Mouse (Mus musculus) NIH3T3 (cell line): ENCODE data around the gene Rnf40.
A peak's percentile ranks its signal among the peaks of the same experiment; 100 is the strongest.
"Not testable (repeated sequence)": the region's sequence is repeated elsewhere in the genome, so short reads cannot be mapped to it uniquely, and the experiment has no call there.

ENCODE experiments used
- DNase-seq: peaks from one replicate; pipeline ENCODE4 v3.0.0-alpha.2; 2012; ENCODE audit warnings: low read depth

Gene Rnf40

DNA sequence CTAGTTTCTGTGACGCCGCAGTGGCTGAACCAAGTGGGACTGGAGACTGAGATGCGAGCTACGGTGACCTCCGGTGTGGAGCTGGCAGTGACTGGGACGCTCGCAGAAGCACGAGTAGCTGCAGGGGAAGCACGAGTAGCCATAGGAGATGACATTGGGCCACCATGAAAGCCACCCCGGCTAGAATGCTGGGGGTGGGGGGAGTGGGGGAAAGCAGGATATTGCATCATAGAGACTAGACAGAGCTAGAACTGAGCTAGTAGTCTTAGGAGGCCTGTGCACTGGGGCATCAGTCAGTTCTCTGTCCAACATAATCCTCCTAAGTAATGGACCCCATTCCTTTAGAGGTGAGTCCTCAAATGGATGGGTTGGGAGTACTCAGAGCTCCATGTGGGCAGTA is 15.7 kb downstream of the Rnf40 start:
- DNase-seq, result no peak

- no peak for DNase-seq
Observed at GRCm38 (mm10) chr7:127607150-127607549, 18.6 kb downstream of the Rnf40 start.

DNA sequence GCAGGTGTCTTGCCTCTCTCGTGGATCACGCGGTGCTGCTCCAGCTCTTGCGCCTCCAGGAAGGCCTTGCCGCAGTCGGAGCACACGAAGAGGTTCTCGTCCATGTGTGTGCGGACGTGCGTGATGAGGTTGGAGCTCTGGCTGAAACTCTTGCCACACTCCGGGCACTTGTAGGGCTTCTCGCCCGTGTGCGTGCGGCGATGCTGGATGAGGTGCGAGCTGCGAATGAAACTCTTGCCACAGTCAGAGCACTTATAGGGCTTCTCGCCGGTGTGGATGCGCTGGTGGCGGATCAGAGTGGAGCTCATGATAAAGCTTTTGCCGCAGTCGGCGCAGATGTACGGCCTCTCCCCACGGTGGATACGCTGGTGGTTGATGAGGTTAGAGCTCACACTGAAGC is 22.4 kb downstream of the Rnf40 start:
- no peak for DNase-seq

- no peak for DNase-seq
Observed at GRCm38 (mm10) chr7:127611561-127611960, 23.0 kb downstream of the Rnf40 start.

DNA sequence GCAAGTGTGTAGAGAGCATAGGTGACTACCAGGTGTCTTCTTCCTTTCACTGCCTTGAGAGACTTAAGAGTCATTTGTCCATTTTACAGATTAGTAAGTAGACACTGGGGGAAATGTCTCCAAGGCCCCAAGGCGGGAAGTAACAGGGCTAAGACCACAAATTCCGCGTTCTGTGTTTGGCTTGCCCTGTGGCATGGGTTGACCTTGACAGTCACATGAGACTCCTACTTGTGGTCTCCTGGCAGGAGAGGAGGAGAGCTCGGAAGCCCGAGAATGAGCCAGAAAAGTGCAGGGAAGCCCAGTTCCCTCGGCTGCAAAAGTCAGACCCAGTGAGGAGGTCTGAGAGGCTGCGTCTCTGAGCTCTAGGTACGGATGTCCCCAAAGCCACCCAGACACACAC is 24.9 kb downstream of the Rnf40 start:
- DNase-seq, result no peak

DNA sequence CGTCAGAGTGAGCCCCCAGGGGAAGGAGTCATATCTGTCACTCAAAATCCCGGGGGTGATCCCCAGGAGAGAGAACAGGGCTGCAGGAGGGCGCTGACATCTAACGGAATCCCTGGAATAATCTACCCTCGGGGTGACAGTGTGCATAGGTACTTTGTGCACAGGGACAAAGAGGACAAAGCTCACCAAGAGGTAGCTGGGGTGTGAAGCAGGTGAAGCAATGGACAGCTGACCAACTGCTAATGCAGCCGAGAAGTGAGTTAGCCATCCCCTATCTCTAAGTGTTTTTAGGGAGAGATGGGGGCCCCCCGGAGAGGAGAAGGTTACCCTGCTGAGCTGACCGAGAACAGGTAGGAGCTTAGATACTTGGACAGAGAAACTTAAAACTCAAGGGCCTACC is 25.5 kb downstream of the Rnf40 start:
- no peak for DNase-seq

DNA sequence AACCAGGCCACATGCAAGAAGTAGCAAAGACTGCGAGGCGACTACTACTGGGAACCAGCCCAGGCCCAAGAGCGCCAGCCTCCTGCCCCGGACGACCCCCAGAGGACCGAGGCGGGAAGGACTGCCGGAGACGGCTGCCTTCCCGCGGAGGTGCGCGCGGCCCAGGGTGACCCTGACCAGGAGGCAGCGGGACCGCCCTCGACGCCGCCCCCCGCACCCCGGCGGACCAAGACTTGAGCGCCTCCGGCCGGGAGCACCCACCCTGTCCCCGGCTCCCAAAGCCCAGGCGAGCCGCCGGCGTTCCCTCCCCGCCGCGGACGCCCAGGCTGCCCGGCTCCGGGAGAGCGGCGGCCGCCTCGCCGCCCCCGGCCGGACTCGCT is 25.9 kb downstream of the Rnf40 start:
- peak; percentile 63 for DNase-seq

GRCm38 (mm10) chr7:127614891-127615843 is 26.6 kb downstream of the Rnf40 start, which contains the start of gene Zfp629:
Zfp629 (minus strand) TSS chr7:127615797.
- peak; percentile 77 for DNase-seq

- DNase-seq, result no peak
Observed at GRCm38 (mm10) chr7:127616336-127616735, 27.8 kb downstream of the Rnf40 start.

DNA sequence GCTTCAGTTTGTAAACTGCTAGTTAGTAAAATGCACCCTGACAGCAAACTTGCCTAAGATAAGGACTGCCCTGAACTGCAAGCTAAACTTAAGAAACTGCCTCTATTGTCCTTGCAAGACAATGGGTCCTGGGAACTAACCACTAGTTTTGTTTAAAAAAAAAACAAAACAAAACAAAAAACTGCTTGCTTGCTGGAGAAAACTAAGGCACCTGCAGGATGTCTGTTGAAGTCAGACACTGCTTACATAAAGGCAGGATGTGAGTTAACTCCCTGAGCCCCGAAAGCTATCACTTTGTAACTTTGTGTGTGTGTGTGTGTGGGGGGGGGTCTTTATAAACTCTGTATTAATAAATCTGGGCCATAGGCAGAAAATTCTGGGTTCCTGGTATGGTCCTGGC is 28.3 kb downstream of the Rnf40 start:
- no peak for DNase-seq

DNA sequence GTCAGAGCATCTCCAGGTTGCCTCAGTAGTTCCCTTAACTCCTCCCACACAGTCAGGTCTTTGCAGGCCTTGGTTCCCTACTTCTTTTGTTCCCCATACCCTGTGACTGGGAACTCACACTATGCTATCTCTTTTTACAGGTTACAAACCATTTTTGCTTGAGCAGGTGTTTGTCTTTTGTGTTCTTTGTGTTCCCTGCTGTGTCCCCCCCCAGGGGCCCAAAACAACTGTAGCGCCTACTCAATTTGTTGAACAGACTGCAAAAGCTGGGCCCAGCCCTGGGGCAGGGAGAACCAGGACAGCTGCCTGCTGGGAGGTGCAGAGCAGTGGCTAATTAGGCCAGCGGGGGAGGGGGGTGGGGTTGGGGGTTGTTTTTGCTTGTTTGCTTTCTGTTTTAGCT is 29.4 kb downstream of the Rnf40 start:
- DNase-seq, result no peak

GRCm38 (mm10) chr7:127618402-127618801 is 29.8 kb downstream of the Rnf40 start:
- not testable (repeated sequence) for DNase-seq

DNA sequence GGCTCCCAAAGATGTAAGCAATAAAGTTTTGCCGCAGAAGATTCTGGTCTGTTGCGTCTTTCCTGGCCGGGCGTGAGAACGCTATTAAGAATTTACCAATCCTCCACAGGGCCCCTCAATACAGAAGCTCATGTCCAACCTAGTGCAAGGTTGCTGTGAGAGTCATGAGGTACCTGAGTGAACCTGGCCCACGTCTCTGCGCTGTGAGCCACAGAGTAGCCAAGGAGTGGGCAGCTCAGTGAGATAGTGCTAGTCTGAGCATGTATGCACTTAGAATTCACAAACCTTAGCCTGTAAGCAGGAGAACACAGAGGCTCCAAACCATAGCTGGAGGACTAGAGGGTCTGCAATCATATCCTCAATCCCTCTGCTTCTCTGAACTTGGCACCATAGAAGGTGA is 37.5 kb downstream of the Rnf40 start:
- DNase-seq, result no peak

GRCm38 (mm10) chr7:127626471-127626870 is 37.9 kb downstream of the Rnf40 start:
- no peak for DNase-seq

DNA sequence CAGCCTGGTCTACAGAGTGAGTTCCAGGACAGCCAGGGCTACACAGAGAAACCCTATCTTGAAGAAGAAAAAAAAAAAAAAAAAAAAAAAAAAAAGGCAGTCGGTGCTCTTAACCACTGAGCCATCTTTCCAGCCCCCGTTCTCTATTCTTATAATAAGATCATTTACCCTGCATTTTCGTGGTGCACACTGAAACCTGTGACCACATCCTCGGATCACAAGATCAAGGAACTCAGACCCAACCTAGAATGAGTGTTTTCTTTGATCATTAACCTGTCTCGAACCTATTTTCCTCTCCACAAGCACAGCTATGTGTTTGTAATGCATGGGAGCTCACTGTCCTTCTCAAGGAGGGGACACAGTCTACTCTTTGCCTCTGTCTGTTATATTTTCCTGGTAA is 40.1 kb downstream of the Rnf40 start:
- DNase-seq, result no peak

GRCm38 (mm10) chr7:127631416-127631815 is 42.8 kb downstream of the Rnf40 start:
- DNase-seq, result no peak

DNA sequence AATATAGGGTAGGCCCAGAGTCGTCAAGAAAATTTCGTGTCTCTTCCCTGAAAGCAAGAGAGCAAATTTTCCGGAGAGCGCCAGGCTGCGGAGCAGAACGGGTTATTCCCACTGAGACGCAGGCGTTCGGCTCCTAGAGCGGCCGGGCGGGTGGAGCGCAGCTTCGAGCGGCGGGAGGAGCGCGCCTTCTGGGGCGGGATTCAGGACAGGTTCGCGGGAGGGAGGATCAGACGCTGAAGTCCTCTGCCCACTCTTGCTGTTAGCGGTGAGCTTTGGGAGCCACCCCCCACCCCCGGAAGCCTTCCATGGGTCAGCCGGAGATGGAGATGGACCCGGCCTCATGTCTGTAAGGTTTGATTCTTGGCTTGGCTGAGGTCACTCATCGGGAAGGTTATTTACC is 48.4 kb downstream of the Rnf40 start:
- DNase-seq, result no peak

DNA sequence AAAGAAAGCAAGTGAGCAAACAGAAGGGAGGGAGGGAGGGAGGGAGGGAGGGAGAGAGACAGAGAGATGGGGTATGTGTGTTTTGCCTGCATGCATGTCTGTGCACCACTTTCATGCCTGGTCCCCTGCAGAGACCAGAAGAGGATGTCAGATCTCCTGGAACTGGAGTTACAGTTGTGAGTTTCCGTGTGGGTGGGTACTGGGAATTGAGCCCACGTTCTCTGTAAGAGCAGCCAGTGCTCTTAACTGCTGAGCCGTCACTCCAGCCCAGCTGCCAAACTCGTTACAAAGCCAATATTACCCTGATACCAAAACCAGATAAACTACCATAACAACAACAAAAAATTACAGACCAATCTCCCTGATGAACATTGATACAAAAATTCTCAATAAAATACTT is 52.7 kb downstream of the Rnf40 start:
- no peak for DNase-seq

DNA sequence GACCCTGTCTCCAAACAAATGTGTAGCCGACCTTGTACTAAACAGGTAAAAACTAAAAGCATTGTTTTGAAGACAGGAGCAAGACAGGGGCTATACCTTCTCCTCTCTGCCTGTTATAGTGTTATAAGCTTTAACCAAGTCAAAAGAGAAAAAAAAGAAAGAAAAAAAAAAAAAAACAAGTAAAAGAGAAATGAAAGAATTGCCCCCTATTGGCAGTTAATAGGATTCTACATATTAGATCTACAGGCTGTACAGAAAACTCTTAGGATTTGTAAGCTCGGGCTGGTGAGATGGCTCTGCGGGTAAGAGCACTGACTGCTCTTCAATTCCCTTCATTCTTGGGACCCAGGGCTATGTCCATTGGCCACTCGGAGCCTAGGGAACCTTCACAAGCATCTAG is 53.7 kb downstream of the Rnf40 start:
- no peak for DNase-seq

DNA sequence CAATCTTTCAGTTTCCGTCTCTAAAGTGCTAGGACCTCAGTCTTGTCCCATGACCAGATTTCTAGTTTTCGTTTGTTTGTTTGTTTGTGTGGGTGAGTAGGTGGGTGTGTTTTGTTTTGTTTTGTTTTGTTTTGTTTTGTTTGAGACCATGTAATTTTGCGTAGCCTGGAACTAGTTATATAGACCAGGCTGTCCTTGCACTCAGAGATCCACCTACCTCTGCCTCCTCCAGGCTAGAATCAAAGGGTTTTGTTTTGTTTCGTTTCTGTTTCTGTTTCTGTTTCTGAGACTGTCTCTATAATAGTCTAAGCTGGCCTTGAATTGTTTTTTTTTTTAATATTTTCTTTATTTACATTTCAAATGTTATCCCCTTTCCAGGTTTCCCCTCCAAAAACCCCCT is 57.8 kb downstream of the Rnf40 start:
- no peak for DNase-seq

DNA sequence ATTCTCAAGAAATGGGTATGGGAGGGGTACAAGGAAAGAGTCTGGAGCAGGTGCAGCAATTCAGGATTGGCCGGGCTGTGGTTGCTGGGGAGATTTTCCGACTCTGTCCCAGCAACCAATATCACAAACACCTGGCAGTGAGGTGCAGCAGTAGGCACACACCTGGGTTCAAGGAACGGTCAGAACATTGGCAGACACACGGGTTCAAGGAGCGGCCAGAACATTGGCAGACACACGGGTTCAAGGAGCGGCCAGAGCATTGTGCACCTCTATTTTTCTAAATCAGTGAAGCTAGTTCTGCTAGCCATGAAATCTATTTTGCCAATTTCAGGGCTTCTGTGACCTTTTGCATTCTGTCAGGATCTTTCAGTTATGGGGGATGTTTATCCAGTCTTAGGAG is 59.0 kb downstream of the Rnf40 start:
- not testable (repeated sequence) for DNase-seq

DNA sequence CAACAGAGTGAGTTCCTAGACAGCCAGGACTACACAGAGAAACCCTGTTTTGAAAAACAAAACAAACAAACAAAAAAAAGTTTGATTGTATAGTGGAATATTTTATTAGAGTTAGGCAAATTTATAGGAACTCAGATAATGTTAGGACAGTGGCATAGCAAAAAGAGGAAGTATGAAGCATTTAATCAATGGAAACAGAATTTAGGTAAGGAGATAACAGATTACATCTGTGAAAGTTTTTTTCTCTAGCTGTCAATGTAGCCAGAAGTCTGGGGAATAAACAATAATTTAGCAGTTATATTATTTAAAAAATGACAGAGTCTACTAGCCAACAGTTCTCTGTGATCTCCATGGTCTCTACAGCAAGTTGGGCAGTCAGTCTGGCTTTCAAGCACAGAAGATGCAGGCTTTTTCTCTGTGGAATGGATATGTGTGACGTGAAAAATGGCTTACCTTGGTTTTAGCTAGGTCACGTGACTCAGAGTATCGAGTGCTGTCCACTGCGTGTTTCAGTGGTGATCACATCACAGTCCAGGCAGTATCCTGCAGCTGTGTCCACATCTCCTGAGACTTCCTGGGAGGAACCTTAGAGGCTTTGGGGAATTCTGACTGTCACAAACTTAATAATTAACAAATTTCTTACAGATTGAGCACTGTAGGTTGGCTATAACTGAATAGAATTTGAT is 60.1 kb downstream of the Rnf40 start:
- DNase-seq, result no peak

- no peak for DNase-seq
Observed at GRCm38 (mm10) chr7:127649206-127649605, 60.6 kb downstream of the Rnf40 start.
